Comparison of ENCODE assay signal across 24 mouse cellular contexts in genomic region chr6:33380517-33380916, GRCm38 (mm10).
DNase-seq lines count a peak whose midpoint lies in the region; ATAC-seq lines count a peak whose summit lies in the region.
"Had no signal": no experiment of that assay in that cellular context is flagged by ENCODE, and none has a peak within 500 bp of the region (broad histone marks: within the 10 kb centered on the region; RNA-seq: fewer than 3 reads in every experiment).

No protein-coding gene starts in this region.

- H3K9ac ChIP-seq in intestine, embryonic 15.5 days = no peak overlapping the region
- H3K9ac ChIP-seq: hindbrain, embryonic 15.5 days; limb, embryonic 13.5 days; liver, embryonic 13.5 days; lung, embryonic 14.5 days; neural tube, embryonic 15.5 days had no signal

- no peak overlapping the region for H3K4me2 ChIP-seq in intestine, embryonic 15.5 days (replicated peaks)
- H3K4me2 ChIP-seq: hindbrain, embryonic 15.5 days; limb, embryonic 13.5 days; liver, embryonic 13.5 days; lung, embryonic 14.5 days; midbrain, embryonic 11.5 days; neural tube, embryonic 15.5 days had no signal

- no peaks in the 10 kb centered on the region for H3K36me3 ChIP-seq in intestine, embryonic 15.5 days
- H3K36me3 ChIP-seq: heart, embryonic 10.5 days; hindbrain, embryonic 15.5 days; limb, embryonic 13.5 days; liver, embryonic 13.5 days; neural tube, embryonic 15.5 days had no signal

- H3K4me1 ChIP-seq in intestine, embryonic 15.5 days (replicated peaks) = no peaks in the 10 kb centered on the region
- H3K4me1 ChIP-seq: hindbrain, embryonic 15.5 days; limb, embryonic 13.5 days; liver, embryonic 13.5 days; neural tube, embryonic 15.5 days had no signal

- 56% methylated on average over 3 of the region's 3 CpGs for WGBS in intestine, embryonic 15.5 days

- H3K27ac ChIP-seq in intestine, embryonic 15.5 days = no peak overlapping the region
- H3K27ac ChIP-seq: heart, embryonic 10.5 days; hindbrain, embryonic 15.5 days; limb, embryonic 13.5 days; liver, embryonic 13.5 days; neural tube, embryonic 15.5 days had no signal

- no peak overlapping the region for H3K4me3 ChIP-seq in intestine, embryonic 15.5 days (replicated peaks)
- H3K4me3 ChIP-seq: heart, embryonic 10.5 days; hindbrain, embryonic 15.5 days; limb, embryonic 13.5 days; liver, embryonic 13.5 days; neural tube, embryonic 15.5 days had no signal

- peak; percentile 5 for DNase-seq in lung, postnatal 25 days (ENCODE audit: low spot score)
- DNase-seq in lung, postnatal 4 days = no peak
- peak; percentile 20 for DNase-seq in kidney, postnatal 10 days
- peak; percentile 11 for DNase-seq in yolk sac, embryonic 10.5 days (ENCODE audit: low spot score)
- DNase-seq in thymus, postnatal 25 days = no peak
- DNase-seq: adrenal gland, postnatal 10 days; B cell, adult 2 months; cerebellum, adult 8-10 months; cerebellum, postnatal 36 days; layer of hippocampus, adult 9-11 months; liver, embryonic 13.5 days; lung, embryonic 14.5 days had no signal

- peak; percentile 92 for ATAC-seq in intestine, embryonic 15.5 days
- ATAC-seq in megakaryocyte-erythroid progenitor cell, adult 5-6 weeks (replicated peaks; ENCODE audit: low FRiP score, low TSS enrichment, poor library complexity, severe bottlenecking) = no peak
- ATAC-seq: activated CD4-positive, CD25-positive, alpha-beta regulatory T cell, adult 4 months; forebrain, embryonic 14.5 days; Patski had no signal

- no peaks in the 10 kb centered on the region for H3K9me3 ChIP-seq in intestine, embryonic 15.5 days
- H3K9me3 ChIP-seq: G1E; heart, embryonic 10.5 days; hindbrain, embryonic 15.5 days; limb, embryonic 13.5 days; liver, embryonic 13.5 days; neural tube, embryonic 15.5 days had no signal

- H3K27me3 ChIP-seq in intestine, embryonic 15.5 days (replicated peaks) = no peaks in the 10 kb centered on the region
- H3K27me3 ChIP-seq: CH12.LX; hindbrain, embryonic 15.5 days; limb, embryonic 13.5 days; liver, embryonic 13.5 days; neural tube, embryonic 15.5 days; Patski had no signal

Comparison
In these comparisons a context has a peak if more than half of its experiments do, and no peak if none do; other contexts are left out.
1. DNase-seq: peak in lung, postnatal 25 days (single experiment), kidney, postnatal 10 days (single experiment) and yolk sac, embryonic 10.5 days (single experiment); none in lung, postnatal 4 days (0 of 2) and thymus, postnatal 25 days (single experiment).